Mouse (Mus musculus): ENCODE measurements around the gene Cdk5rap2. TPM values are rescaled to one million over a fixed set of nuclear protein-coding genes. Genes with fewer than 3 reads are reported as not detected.

The Cdk5rap2 gene
- polyA plus RNA-seq, 1 experiment from 2014 or later, result 3.4 TPM

- Histone ChIP-seq H3K4me2 (ENCODE audit: low read depth, low read length) (no peak overlapping the region), H3K9me3 (ENCODE audit: low read length) (no peaks in the 10 kb centered on the region)
- WGBS (ENCODE audit: insufficient replicate concordance), result 84% methylated on average over 11 of the region's 11 CpGs
These were observed 45.0 kb downstream of the Cdk5rap2 start for GRCm38 (mm10) chr4:70365061-70365858.

GRCm38 (mm10) chr4:70361366-70361765 lies 48.9 kb downstream of the Cdk5rap2 start:
- Histone ChIP-seq H3K27ac (ENCODE audit: low read depth) (peak overlapping the region; percentile 34; the same call in 1 of the 2 replicates), H3K9ac (replicated peaks) (no peak overlapping the region), H3K4me2 (ENCODE audit: low read depth, low read length) (no peak overlapping the region), H3K9me3 (ENCODE audit: low read length) (no peaks in the 10 kb centered on the region), H3K4me1 (ENCODE audit: insufficient read depth) (no peaks in the 10 kb centered on the region), H3K4me3 (ENCODE audit: low read depth, low read length) (no peak overlapping the region), H3K27me3 (ENCODE audit: insufficient read depth, low read length) (no peaks in the 10 kb centered on the region), H3K36me3 (replicated peaks; ENCODE audit: insufficient read depth, low read length) (peaks cover 2% of the 10 kb centered on the region; the same call in 1 of the 2 replicates)
- DNase-seq (no peak), ATAC-seq (peak; percentile 74)
- no peak for TF ChIP-seq CTCF (IDR thresholded peaks at IDR 0.05; ENCODE audit: low read depth)
- TF ChIP-seq EP300 (IDR thresholded peaks at IDR 0.05; ENCODE audit: low read depth), result no peak
- 50% methylated on average over 4 of the region's 4 CpGs for WGBS (ENCODE audit: insufficient replicate concordance)

More at GRCm38 (mm10) chr4:70365061-70365858, 45.0 kb downstream of the Cdk5rap2 start:
- no peaks in the 10 kb centered on the region for H3K27me3 ChIP-seq (ENCODE audit: insufficient read depth, low read length)
- DNase-seq (no peak), ATAC-seq (no peak)
- TF ChIP-seq CTCF (IDR thresholded peaks at IDR 0.05; ENCODE audit: low read depth) (no peak), EP300 (IDR thresholded peaks at IDR 0.05; ENCODE audit: low read depth) (no peak)
- no peak overlapping the region for H3K9ac ChIP-seq (replicated peaks)
- H3K27ac ChIP-seq (ENCODE audit: low read depth), result no peak overlapping the region
- H3K4me1 ChIP-seq (ENCODE audit: insufficient read depth), result no peaks in the 10 kb centered on the region
- no peak overlapping the region for H3K4me3 ChIP-seq (ENCODE audit: low read depth, low read length)
- H3K36me3 ChIP-seq (replicated peaks; ENCODE audit: insufficient read depth, low read length), result no peaks in the 10 kb centered on the region

- TF ChIP-seq EP300 (IDR thresholded peaks at IDR 0.05; ENCODE audit: low read depth), result no peak
- TF ChIP-seq CTCF (IDR thresholded peaks at IDR 0.05; ENCODE audit: low read depth), result peak; percentile 85
- ATAC-seq (peak; percentile 53), DNase-seq (peak; percentile 35)
- Histone ChIP-seq H3K27me3 (ENCODE audit: insufficient read depth, low read length) (no peaks in the 10 kb centered on the region), H3K36me3 (replicated peaks; ENCODE audit: insufficient read depth, low read length) (peaks cover 24% of the 10 kb centered on the region), H3K9me3 (ENCODE audit: low read length) (no peaks in the 10 kb centered on the region), H3K4me2 (ENCODE audit: low read depth, low read length) (no peak overlapping the region), H3K4me3 (ENCODE audit: low read depth, low read length) (no peak overlapping the region), H3K9ac (replicated peaks) (no peak overlapping the region), H3K4me1 (ENCODE audit: insufficient read depth) (no peaks in the 10 kb centered on the region), H3K27ac (ENCODE audit: low read depth) (no peak overlapping the region)
- 58% methylated on average over 9 of the region's 9 CpGs for WGBS (ENCODE audit: insufficient replicate concordance)
These were observed 54.4 kb downstream of the Cdk5rap2 start for GRCm38 (mm10) chr4:70355659-70356350.

GRCm38 (mm10) chr4:70354448-70354847 lies 55.8 kb downstream of the Cdk5rap2 start:
- ATAC-seq (no peak), DNase-seq (no peak)
- no peaks in the 10 kb centered on the region for H3K9me3 ChIP-seq (ENCODE audit: low read length)
- no peaks in the 10 kb centered on the region for H3K4me1 ChIP-seq (ENCODE audit: insufficient read depth)
- no peak overlapping the region for H3K9ac ChIP-seq (replicated peaks)
- no peak overlapping the region for H3K27ac ChIP-seq (ENCODE audit: low read depth)
- H3K4me3 ChIP-seq (ENCODE audit: low read depth, low read length), result no peak overlapping the region
- H3K4me2 ChIP-seq (ENCODE audit: low read depth, low read length), result no peak overlapping the region
- 85% methylated on average over 14 of the region's 14 CpGs for WGBS (ENCODE audit: insufficient replicate concordance)
- H3K27me3 ChIP-seq (ENCODE audit: insufficient read depth, low read length), result no peaks in the 10 kb centered on the region
- no peak for TF ChIP-seq CTCF (IDR thresholded peaks at IDR 0.05; ENCODE audit: low read depth)
- no peak for TF ChIP-seq EP300 (IDR thresholded peaks at IDR 0.05; ENCODE audit: low read depth)
- peaks cover 24% of the 10 kb centered on the region for H3K36me3 ChIP-seq (replicated peaks; ENCODE audit: insufficient read depth, low read length)

- Histone ChIP-seq H3K27me3 (ENCODE audit: insufficient read depth, low read length) (no peaks in the 10 kb centered on the region), H3K4me3 (ENCODE audit: low read depth, low read length) (no peak overlapping the region), H3K4me1 (ENCODE audit: insufficient read depth) (no peaks in the 10 kb centered on the region), H3K9ac (replicated peaks) (no peak overlapping the region), H3K36me3 (replicated peaks; ENCODE audit: insufficient read depth, low read length) (peaks cover 25% of the 10 kb centered on the region), H3K27ac (ENCODE audit: low read depth) (no peak overlapping the region), H3K9me3 (ENCODE audit: low read length) (no peaks in the 10 kb centered on the region), H3K4me2 (ENCODE audit: low read depth, low read length) (no peak overlapping the region)
- WGBS (ENCODE audit: insufficient replicate concordance), result 76% methylated on average over 3 of the region's 3 CpGs
- no peak for ATAC-seq
- no peak for DNase-seq
- TF ChIP-seq CTCF (IDR thresholded peaks at IDR 0.05; ENCODE audit: low read depth), result no peak
- no peak for TF ChIP-seq EP300 (IDR thresholded peaks at IDR 0.05; ENCODE audit: low read depth)
These were observed 56.6 kb downstream of the Cdk5rap2 start for GRCm38 (mm10) chr4:70353656-70354055.

GRCm38 (mm10) chr4:70335444-70336144 lies 74.6 kb downstream of the Cdk5rap2 start:
- ATAC-seq, result no peak
- H3K4me1 ChIP-seq (ENCODE audit: insufficient read depth), result no peaks in the 10 kb centered on the region
- no peak for TF ChIP-seq EP300 (IDR thresholded peaks at IDR 0.05; ENCODE audit: low read depth)
- no peak for TF ChIP-seq CTCF (IDR thresholded peaks at IDR 0.05; ENCODE audit: low read depth)
- no peak overlapping the region for H3K4me2 ChIP-seq (ENCODE audit: low read depth, low read length)
- H3K4me3 ChIP-seq (ENCODE audit: low read depth, low read length), result no peak overlapping the region
- no peak for DNase-seq
- no peak overlapping the region for H3K27ac ChIP-seq (ENCODE audit: low read depth)
- WGBS (ENCODE audit: insufficient replicate concordance), result 75% methylated on average over 11 of the region's 11 CpGs
- H3K9ac ChIP-seq (replicated peaks), result no peak overlapping the region
- H3K36me3 ChIP-seq (replicated peaks; ENCODE audit: insufficient read depth, low read length), result peaks cover 3% of the 10 kb centered on the region; the same call in 1 of the 2 replicates
- no peaks in the 10 kb centered on the region for H3K27me3 ChIP-seq (ENCODE audit: insufficient read depth, low read length)
- no peaks in the 10 kb centered on the region for H3K9me3 ChIP-seq (ENCODE audit: low read length)

Measured in liver, postnatal 0 days (tissue).